Mouse (Mus musculus): ENCODE results near the gene Ccnyl1. TPM values are rescaled to one million over a fixed set of nuclear protein-coding genes. Genes with fewer than 3 reads are reported as not detected.

The Ccnyl1 gene
- polyA plus RNA-seq, 1 experiment = 8.5 TPM

GRCm38 (mm10) chr1:64736681-64737501 is 46.6 kb downstream of the Ccnyl1 start:
- Histone ChIP-seq H3K27ac (ENCODE audit: insufficient read depth, low read depth, low read length) (no peak overlapping the region), H3K4me1 (ENCODE audit: control insufficient read depth, insufficient read depth, low read length) (peaks cover 3% of the 10 kb centered on the region; the same call in 1 of the 2 replicates), H3K4me3 (ENCODE audit: insufficient read depth, low read length) (peak overlapping the region; percentile 75)
- no peak for TF ChIP-seq POLR2A (IDR thresholded peaks at IDR 0.05; ENCODE audit: borderline replicate concordance, low read depth, low read length)
- TF ChIP-seq CTCF (IDR thresholded peaks at IDR 0.05; ENCODE audit: low read depth, low read length) = no peak

- Histone ChIP-seq H3K4me3 (ENCODE audit: insufficient read depth, low read length) (peak within 1 kb of the TSS; percentile 75), H3K4me1 (ENCODE audit: control insufficient read depth, insufficient read depth, low read length) (peaks cover 3% of the 10 kb centered on the region; the same call in 1 of the 2 replicates), H3K27ac (ENCODE audit: insufficient read depth, low read depth, low read length) (no peak within 1 kb of the TSS)
- TF ChIP-seq CTCF (IDR thresholded peaks at IDR 0.05; ENCODE audit: low read depth, low read length) (no peak), POLR2A (IDR thresholded peaks at IDR 0.05; ENCODE audit: borderline replicate concordance, low read depth, low read length) (peak; percentile 94; the same call in 1 of the 2 replicates)
Observed at GRCm38 (mm10) chr1:64737502-64738179, 47.4 kb downstream of the Ccnyl1 start, which contains the start of gene Fzd5. Gene Fzd5 (minus strand): TSS chr1:64737751.

- TF ChIP-seq POLR2A (IDR thresholded peaks at IDR 0.05; ENCODE audit: borderline replicate concordance, low read depth, low read length) (no peak), CTCF (IDR thresholded peaks at IDR 0.05; ENCODE audit: low read depth, low read length) (no peak)
- Histone ChIP-seq H3K4me1 (ENCODE audit: control insufficient read depth, insufficient read depth, low read length) (peaks cover 3% of the 10 kb centered on the region; the same call in 1 of the 2 replicates), H3K4me3 (ENCODE audit: insufficient read depth, low read length) (peak overlapping the region; percentile 67), H3K27ac (ENCODE audit: insufficient read depth, low read depth, low read length) (no peak overlapping the region)
Observed at GRCm38 (mm10) chr1:64738180-64738555, 47.9 kb downstream of the Ccnyl1 start.

GRCm38 (mm10) chr1:64738661-64739082 is 48.4 kb downstream of the Ccnyl1 start:
- H3K4me3 ChIP-seq (ENCODE audit: insufficient read depth, low read length) = peak overlapping the region; percentile 67
- H3K4me1 ChIP-seq (ENCODE audit: control insufficient read depth, insufficient read depth, low read length) = peaks cover 3% of the 10 kb centered on the region; the same call in 1 of the 2 replicates
- no peak overlapping the region for H3K27ac ChIP-seq (ENCODE audit: insufficient read depth, low read depth, low read length)
- TF ChIP-seq POLR2A (IDR thresholded peaks at IDR 0.05; ENCODE audit: borderline replicate concordance, low read depth, low read length) (no peak), CTCF (IDR thresholded peaks at IDR 0.05; ENCODE audit: low read depth, low read length) (no peak; the same call in 1 of the 2 replicates)

GRCm38 (mm10) chr1:64742741-64743408 is 52.6 kb downstream of the Ccnyl1 start:
- no peak overlapping the region for H3K4me3 ChIP-seq (ENCODE audit: insufficient read depth, low read length)
- no peak overlapping the region for H3K27ac ChIP-seq (ENCODE audit: insufficient read depth, low read depth, low read length)
- TF ChIP-seq CTCF (IDR thresholded peaks at IDR 0.05; ENCODE audit: low read depth, low read length) = no peak
- no peak for TF ChIP-seq POLR2A (IDR thresholded peaks at IDR 0.05; ENCODE audit: borderline replicate concordance, low read depth, low read length)
- peaks cover 4% of the 10 kb centered on the region; the same call in 1 of the 2 replicates for H3K4me1 ChIP-seq (ENCODE audit: control insufficient read depth, insufficient read depth, low read length)

- Histone ChIP-seq H3K4me3 (ENCODE audit: insufficient read depth, low read length) (no peak overlapping the region), H3K27ac (ENCODE audit: insufficient read depth, low read depth, low read length) (no peak overlapping the region), H3K4me1 (ENCODE audit: control insufficient read depth, insufficient read depth, low read length) (peaks cover 4% of the 10 kb centered on the region; the same call in 1 of the 2 replicates)
- no peak for TF ChIP-seq CTCF (IDR thresholded peaks at IDR 0.05; ENCODE audit: low read depth, low read length)
- TF ChIP-seq POLR2A (IDR thresholded peaks at IDR 0.05; ENCODE audit: borderline replicate concordance, low read depth, low read length) = no peak
Observed at GRCm38 (mm10) chr1:64744616-64745015, 54.4 kb downstream of the Ccnyl1 start.

GRCm38 (mm10) chr1:64753109-64753508 is 62.9 kb downstream of the Ccnyl1 start:
- peaks cover 4% of the 10 kb centered on the region for H3K4me1 ChIP-seq (ENCODE audit: control insufficient read depth, insufficient read depth, low read length)
- no peak overlapping the region for H3K4me3 ChIP-seq (ENCODE audit: insufficient read depth, low read length)
- H3K27ac ChIP-seq (ENCODE audit: insufficient read depth, low read depth, low read length) = no peak overlapping the region
- TF ChIP-seq POLR2A (IDR thresholded peaks at IDR 0.05; ENCODE audit: borderline replicate concordance, low read depth, low read length) = no peak
- TF ChIP-seq CTCF (IDR thresholded peaks at IDR 0.05; ENCODE audit: low read depth, low read length) = no peak

GRCm38 (mm10) chr1:64753668-64754067 is 63.4 kb downstream of the Ccnyl1 start:
- TF ChIP-seq POLR2A (IDR thresholded peaks at IDR 0.05; ENCODE audit: borderline replicate concordance, low read depth, low read length) = no peak
- TF ChIP-seq CTCF (IDR thresholded peaks at IDR 0.05; ENCODE audit: low read depth, low read length) = no peak
- Histone ChIP-seq H3K4me3 (ENCODE audit: insufficient read depth, low read length) (no peak overlapping the region), H3K27ac (ENCODE audit: insufficient read depth, low read depth, low read length) (no peak overlapping the region), H3K4me1 (ENCODE audit: control insufficient read depth, insufficient read depth, low read length) (peaks cover 4% of the 10 kb centered on the region)

GRCm38 (mm10) chr1:64754658-64755057 is 64.4 kb downstream of the Ccnyl1 start:
- H3K4me1 ChIP-seq (ENCODE audit: control insufficient read depth, insufficient read depth, low read length) = peaks cover 4% of the 10 kb centered on the region
- no peak overlapping the region for H3K4me3 ChIP-seq (ENCODE audit: insufficient read depth, low read length)
- H3K27ac ChIP-seq (ENCODE audit: insufficient read depth, low read depth, low read length) = no peak overlapping the region
- TF ChIP-seq CTCF (IDR thresholded peaks at IDR 0.05; ENCODE audit: low read depth, low read length) = no peak
- no peak for TF ChIP-seq POLR2A (IDR thresholded peaks at IDR 0.05; ENCODE audit: borderline replicate concordance, low read depth, low read length)
